Mouse (Mus musculus): ENCODE results near the gene Mapk1.
"Not testable (repeated sequence)": the region's sequence is repeated elsewhere in the genome, so short reads cannot be mapped to it uniquely, and the experiment has no call there.

Mapk1 gene

DNA sequence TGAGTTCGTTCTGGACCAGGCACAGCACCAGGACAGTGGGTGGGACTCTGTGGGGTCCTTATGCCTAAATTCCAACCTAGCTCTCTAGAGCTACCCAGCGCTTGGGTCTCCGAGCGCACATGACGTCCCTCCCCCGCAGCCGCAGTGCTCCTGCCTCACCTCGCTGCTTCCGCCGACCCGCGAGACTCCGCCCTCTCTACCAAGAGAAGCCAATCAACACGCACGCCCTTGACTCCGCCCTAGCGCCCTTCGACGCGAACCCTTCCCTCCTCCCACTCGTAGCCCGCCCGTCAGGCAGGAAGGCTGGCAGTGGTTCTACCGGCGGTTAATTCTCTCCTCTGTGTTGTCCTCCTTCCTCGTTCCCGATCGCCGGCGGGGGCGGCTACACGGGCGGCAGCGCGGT, at the start of gene Mapk1:
TSS of gene Mapk1 (plus strand) at position 252 of the 403 bp plus-strand sequence.
- DNase-seq = peak; percentile 97

DNA sequence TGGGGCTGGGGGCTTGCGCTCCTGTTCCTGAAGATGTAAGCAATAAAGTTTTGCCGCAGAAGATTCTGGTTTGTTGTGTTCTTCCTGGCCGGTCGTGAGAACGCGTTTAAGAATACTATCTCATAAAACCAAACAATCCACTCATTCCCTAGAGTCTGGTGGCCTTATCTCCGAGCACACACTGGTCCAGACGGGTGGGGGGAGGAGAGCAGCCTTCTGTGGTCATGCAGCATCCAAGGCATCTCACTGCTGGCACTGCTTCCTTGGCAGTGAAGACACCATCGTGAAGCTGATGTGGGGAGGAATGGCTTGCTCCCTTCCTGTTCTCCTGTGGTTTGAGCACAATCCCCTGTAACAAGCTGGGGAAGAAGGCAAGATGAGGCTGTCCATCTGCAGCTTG, 43.6 kb upstream of the Mapk1 start:
- no peak for DNase-seq

DNA sequence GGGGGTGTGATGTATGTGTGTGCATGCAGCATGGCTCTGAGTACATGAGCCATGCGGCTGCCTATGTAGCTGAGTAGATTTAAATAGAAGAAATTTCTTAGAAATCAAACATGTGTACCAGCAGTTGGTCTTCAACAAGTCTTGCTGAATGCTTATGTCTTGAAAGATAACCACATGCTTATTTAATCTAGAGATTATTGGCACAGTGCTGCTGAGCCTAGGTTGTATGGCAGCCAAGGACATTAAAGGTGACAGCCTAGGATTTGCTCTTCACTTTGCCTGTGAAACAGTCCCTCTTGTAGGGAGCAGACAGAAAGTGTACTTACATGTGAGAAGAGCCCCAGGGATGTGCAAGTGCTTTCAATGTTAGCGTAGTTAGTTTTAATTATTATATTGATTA, 42.1 kb upstream of the Mapk1 start:
- no peak for DNase-seq

DNA sequence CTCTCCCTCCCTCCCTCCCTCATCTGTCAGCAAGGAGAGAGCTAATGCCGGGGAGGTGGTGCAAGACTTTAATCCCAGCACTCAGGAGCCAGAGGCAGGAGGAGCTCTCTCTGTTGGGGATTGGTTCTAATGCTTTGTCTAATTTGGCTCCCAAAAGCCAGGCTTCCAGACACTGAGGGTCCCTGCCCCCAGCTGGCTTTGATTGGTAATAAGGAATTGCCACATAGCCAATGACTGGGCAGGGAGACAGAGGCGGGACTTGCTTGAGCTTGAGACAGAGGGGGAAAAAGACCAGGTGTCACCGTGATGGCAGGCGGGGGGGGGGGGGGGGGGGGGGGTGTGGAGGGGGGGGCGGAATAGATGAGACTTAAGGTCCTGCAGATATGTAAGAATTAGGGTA, 24.6 kb upstream of the Mapk1 start:
- DNase-seq = no peak

DNA sequence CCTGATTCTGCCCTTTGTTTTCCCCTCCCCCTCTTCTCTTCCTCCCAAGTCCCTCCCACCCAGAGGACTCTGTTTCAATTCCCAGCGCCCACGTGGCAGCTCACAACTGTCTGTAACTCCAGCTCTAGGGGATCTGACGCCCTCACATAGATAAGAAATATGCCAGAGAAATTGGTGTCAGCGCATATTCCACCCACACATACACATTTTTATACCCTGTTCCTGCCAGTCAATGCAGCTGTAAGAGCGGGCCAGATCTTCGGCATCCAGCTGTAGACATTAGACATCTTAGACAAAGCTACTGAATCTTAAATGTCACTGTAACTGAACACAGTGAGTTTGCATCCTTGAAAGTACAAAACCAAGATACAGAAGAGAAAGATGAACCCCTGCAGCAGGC, 23.3 kb upstream of the Mapk1 start:
- DNase-seq = no peak

DNA sequence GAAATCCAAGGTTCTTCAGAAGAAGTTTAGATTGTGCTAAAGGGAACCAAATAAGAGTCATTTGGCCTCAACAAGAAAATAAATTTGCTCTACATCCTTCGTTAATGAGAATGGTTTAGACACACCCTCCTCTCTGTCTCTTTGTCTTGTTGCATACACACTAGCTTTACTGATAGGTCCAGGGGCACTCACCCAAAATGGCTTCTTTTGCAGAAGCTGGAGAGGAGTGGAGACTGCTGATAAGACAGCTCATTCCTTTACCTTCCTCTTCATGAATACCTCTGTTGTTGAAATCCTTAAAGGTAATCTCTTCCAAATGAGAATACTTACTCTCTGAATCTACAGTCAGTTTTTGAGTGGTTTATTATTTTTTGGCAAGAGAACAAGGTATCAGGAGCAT, 18.0 kb upstream of the Mapk1 start:
- no peak for DNase-seq

DNA sequence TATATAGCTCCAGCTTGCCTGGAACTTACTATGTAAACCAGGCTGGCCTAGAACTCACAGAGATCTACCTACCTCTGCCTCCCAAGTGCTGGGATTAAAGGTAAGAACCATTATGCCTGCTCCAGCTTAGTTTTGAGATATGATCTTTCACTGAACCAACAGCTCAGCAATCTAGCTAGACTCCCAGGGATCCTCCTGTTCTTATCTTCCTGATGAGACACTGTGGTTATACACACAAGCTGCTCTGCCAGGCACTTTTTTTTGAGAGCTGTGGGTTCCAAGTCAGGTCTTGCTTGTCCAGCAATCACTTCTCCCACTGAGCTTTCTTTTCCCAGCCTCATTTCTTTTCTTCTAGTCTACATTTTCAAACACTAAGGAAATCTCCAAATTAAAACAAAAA, 16.9 kb upstream of the Mapk1 start:
- no peak for DNase-seq

DNA sequence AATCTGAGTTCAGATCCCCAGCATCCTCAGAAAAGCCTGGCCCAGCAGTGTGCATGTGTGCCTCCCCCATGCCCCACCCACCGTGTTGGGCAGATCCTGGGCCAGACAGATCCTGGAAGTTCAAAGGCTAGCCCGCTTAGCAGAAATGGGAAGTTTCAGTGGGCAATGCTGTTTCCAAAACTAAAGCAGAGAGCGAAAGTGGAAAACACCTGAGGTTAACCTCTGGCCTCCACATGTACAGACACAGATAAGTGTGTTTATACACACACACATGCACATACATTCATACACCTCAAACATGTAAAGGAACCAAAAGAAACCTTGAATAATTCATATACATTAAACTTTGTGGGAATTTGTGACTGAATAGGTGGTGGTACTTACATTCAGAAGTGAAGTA, 5.1 kb upstream of the Mapk1 start:
- no peak for DNase-seq

DNA sequence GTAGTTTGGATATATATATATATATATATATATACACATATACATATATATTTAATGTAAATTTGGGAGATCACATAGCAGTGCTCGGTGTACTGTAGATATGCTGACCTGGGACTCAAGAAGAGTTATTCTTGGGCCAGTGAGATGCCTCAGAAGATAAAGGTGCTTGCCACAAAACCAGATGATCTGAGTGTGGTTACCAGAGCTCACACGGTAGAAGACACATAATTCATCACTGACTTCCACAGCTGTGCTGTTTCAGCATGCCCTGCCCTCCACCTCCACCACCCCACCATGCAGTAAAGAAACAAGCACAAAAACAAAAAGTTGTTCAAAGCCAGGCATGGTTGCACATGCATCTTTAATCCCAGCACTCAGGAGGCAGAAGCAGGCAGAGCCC, 4.4 kb upstream of the Mapk1 start:
- no peak for DNase-seq

DNA sequence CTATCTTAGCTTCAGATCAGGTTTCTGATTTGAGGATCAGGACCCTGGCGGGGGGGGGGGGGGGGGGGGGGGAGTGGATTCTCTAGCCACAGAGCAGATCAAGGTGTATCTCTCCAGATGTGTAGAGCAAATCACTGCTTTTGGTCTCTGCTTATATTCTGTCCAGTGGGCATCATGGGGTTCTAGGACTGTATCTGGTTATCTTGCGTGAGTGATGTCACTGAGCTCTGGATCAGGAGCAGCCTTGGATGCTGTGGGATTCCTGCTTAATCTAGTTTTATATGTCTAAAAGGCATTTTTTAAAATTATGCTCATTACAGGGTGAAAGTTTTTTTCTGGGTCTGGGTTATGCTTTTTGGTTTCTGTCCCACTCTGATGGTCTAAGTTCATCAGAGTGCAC, 546 bp upstream of the Mapk1 start:
- DNase-seq = no peak

DNA sequence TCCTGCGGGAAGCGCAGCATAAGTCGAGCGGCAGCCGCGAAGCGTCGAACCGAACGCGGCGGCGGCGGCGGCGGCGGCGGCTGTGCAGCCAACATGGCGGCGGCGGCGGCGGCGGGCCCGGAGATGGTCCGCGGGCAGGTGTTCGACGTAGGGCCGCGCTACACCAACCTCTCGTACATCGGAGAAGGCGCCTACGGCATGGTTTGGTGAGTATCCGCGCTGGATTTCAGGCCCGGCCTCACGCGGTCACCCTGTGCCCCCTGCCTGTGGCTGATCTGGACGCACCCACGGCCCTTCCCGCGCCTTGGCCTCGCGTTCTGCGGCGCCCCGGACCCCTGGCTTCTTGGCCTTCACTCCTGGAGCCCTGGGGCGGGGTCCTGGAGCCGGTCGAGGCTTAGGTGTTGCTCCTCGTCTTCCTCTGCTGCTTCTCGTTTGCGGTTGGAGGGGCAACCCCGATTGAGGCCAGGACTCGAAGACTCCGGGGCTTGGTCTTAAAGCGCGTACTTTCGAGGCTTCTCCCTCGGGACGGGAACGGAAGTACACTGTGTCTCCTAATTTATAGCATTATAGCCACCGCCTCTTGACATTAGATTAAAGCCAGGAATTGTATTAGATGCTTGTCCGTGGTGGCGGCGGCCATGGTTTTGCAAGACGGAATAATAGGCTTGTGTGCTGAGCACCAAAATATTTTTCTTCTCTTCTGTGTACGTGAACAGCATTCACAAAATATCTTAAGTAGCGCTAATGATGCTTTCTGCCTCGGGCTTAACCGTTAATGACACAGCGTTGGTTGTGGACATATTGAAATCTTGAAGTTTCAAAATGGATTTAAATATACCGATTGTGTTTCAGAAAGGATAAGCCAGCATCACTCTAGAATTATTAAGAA, 596 bp downstream of the Mapk1 start:
- no peak for DNase-seq

DNA sequence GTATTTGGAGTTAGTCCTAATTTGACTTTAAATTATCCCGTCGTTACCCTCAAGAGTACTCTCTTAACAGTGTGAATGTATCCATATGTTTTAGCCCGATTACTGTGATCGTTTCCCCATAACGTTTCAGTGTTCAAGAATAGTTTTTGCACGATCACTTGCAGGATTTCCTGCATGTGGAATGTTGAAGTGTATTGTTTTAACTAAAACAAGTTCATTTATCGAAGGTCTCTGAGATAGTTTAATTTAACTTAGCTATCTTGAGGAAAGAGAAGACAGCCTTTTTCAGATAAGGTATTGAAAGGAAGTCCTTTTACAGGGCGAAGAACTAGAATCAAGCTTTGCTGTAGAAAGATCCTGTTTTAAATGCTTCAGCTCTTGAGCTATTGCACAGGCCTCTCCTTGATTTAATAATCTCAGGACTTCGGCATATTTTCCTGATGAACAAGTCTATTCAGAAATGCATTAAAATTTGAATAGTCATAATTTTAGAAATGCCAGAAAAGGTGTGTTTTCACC, 1.3 kb downstream of the Mapk1 start:
- DNase-seq = no peak

DNA sequence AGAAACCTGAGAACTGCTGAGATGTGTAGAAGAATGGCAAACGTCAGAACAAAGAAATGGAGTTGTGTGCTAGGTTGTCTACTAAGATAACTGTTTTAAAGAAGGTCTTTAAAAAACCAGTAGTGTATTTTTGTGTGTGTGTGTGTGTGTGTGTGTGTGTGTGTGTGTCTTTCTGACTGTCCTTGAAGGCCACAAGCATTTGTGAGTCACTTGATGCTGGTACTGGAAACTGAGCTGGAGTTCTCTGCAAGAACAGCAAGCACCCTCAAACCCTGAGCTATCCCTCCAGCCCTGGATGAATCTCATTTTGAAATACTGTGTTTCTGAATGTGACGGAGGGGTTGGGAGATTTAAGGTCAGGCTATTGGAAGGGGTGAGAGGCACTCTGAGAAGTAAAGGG, 4.1 kb downstream of the Mapk1 start:
- no peak for DNase-seq

DNA sequence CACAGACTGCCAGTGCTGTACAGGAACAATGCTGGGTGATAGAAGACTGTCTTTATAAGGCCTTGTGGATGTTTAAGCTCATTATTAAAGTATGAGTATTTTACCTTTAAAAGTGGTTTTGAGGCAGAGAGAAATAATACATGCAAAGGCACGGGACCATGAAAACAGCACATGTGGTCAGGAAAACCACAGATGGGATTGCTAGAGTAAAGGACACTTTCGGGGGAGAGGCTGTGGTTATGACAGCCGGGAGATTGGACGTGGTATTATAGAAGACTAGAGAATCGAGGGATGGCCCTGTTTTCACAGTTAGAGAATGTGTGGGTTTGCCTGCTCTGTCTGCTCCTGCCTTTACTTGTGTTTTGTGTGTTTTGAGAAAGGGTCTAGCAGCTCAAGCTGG, 5.7 kb downstream of the Mapk1 start:
- no peak for DNase-seq

DNA sequence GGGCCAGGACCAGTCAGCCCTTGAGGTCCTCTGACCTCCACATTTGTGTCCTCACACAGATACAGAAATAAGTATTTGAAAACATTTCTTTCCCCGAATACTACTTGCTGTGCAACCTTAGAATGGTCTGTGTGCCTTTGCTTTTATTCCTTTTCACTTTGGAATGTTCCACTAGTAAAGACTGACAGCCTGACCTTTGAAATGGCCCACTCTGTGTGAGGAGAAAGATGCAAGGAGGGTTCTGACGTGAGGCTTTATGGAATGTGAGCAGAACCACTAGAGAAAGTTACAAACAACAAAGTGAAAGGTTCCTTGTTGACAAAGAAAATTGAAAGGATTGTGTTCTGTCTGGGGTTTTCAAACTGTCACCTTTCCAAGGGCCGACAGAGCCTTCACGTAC, 6.8 kb downstream of the Mapk1 start:
- no peak for DNase-seq

DNA sequence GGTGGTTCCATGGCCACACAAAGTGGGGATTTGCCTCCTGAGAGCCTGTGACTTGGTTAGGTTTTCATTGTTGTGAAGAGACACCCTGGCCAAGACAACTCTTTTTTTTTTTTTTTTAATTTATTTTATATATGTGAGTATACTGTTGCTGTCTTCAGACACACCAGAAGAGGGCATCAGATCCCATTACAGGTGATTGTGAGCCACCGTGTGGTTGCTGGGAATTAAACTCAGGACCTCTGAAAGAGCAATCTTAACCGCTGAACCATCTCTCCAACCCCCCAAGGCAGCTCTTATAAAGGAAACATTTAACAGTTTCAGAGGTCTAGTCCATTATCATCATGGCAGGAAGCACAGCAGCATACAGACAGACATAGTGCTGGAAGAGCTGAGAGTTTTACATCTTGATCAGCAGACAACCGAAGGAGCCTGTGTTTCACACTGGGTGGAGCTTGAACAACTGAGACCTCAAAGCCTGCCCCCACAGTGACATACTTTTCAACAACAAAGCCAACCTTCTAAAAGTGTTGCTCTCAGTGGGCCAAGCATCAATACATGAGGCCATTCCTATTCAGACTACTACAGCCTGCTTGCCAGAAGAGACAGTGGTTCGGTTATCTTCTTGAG, 11.4 kb downstream of the Mapk1 start:
- no peak for DNase-seq

DNA sequence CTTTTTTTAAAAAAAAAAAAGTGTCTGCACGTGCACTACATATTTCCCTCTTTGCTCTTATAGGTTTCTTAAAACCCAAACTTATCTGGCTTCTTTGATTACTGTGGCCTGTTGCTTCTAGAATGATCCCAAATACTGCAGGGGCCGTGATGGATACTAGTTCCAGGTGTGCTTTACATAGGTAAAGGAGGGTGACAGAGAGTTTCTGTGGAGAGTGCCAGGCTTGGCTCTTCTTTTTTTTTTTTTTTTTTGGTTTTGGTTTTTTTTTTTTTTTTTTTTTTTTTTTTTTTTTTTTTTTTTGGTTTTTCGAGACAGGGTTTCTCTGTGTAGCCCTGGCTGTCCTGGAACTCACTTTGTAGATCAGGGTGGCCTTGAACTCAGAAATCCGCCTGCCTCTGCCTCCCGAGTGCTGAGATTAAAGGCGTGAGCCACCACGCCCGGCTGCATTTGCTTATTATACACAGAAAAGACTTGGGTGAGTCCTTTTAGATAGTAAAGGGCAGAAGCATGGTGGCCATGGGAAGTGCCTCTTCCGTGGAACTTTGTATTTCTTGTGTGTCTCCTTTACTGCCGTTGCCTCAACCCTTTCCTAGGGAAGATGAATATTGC, 13.0 kb downstream of the Mapk1 start:
- DNase-seq = not testable (repeated sequence)

DNA sequence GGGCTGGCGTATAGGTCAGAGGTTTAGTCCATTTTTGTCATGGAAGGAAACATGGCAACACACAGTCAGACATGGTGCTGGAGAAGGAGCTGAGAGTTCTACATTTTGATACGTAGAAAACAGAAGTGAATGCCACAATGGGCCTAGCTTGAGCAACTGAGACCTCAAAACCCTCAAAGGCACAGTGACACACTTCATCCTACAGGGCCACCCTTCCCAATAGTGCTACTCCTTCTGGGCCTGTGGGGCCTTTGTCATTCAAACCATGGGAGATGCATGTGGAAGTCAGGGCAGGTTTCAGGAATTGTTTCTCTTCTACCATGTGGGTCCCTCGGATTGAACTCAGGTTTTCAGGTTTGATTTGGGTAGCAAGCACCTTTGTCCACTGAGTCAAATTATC, 17.9 kb downstream of the Mapk1 start:
- no peak for DNase-seq

DNA sequence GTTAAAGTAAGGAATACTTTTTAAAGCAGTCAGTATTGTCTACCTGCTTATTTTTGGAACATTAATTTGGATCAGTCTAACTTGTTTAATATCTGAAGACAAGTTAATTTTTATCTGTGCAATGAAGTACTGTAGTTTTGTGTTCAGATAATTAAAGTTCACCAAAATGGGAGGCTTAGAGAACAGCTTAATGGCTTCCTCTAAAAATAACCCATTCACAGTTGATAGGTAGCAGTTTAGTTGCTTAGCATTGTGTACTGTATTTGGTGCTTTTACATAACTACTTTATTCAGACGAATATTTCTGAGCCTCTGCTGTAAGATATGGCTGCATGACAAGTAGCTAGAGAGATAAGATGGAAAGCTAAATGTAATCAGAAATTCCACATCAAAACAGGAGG, 23.9 kb downstream of the Mapk1 start:
- DNase-seq = no peak

DNA sequence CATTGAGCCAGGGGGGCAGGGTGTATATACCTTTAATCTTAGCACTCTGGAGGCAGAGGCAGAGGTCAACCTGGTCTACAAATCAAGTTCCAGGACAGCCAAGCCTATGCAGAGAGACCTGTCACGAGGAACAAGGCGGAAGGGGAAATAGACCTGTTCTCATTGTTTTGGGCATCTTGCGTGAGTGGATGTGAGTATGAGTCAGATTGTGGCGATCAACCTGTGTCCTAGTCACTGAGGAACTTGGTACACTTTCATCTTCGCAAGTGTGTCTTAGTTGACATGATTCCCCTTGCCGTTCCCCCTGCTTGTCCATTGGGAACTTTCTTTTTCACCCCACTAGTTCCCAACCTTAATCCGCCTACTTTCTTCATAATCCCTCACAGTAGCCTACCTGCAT, 26.9 kb downstream of the Mapk1 start:
- DNase-seq = no peak

DNA sequence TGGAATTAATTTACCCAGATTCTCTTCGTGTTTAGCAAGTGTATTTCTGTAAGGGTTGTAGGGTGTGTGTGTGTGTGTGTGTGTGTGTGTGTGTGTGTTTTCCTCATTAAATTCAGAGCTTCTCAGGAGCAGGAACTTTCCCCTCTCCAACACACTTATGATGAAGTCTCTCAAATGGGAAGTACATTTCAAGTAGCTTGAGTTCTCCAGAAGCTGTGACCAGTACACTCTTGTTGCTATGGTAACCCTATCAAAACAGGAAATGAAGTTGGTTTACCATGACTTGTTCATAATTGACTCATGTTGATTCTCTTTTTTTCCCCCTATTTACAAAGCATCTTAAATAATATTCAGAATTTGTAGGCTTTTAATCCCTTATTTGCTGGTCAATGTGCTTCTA, 29.4 kb downstream of the Mapk1 start:
- DNase-seq = no peak

DNA sequence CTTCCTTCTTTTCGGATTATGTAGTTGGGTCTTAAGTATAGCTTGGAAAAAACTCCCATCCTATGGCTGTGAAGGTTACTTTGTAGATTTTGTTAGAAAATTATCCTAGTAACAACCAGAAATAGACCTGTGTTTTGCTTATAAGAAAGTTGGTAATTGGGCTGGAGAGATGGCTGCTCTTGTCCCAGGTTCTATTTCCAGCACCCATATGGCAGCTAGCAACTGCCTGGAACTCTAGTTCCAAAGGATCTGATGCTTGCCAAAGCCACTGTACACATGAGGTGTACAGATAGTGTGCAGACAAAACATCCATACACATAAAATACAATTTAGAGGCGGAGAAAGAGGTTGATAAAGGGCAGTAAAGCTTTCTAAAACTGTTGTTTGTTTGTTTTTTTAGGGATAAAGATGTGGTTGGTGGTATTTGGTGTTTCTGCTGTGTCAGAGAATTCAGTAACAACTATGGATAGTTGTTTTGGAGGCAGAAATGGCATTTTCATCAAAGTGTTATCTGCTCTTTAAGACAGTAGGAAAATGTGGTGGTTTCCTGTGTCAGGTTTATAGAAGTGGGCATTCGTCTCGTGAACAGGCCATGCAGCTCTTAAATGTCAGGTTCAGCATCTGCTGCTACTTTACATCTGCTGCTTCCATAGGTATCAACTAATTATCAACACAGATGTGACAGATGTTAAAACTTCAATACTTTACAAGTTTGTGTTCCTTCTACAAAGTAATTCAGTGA, 32.1 kb downstream of the Mapk1 start:
- peak; percentile 55 for DNase-seq

DNA sequence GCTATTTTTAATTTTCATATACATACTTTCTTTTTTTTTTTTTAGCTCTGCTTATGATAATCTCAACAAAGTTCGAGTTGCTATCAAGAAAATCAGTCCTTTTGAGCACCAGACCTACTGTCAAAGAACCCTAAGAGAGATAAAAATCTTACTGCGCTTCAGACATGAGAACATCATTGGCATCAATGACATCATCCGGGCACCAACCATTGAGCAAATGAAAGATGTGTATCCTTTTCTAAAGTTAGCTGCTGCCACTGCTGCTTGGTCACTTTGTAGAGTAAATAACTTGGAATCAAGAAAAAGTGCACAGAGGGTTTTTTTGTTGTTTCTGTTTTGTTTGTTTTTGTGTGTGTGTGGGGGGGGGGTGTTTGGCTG, 32.7 kb downstream of the Mapk1 start:
- DNase-seq = no peak

All from layer of hippocampus, adult 9-11 months (tissue).